Mouse (Mus musculus) cerebellum, adult 2 months (tissue): ENCODE measurements at regions not wholly inside any gene's neighbourhood (a gene's known extent, or its start where the extent isn't known, plus 50 kb on each side); places are given as distances from the start of the nearest gene placed in this dataset.

Experiments used
- CTCF ChIP-seq: fragments of 200-500 bp; IDR thresholded peaks from 2 replicates; pipeline ENCODE4 v1.5.1; 2011; ENCODE audit warnings: low read depth, mild to moderate bottlenecking, control low read depth, low read length, moderate library complexity, borderline replicate concordance; ENCODE audit not compliant: insufficient read depth
- POLR2A ChIP-seq: fragments of 200-500 bp; IDR thresholded peaks from 2 replicates; pipeline ENCODE4 v1.6.1; 2011; ENCODE audit warnings: low read length, control low read depth, borderline replicate concordance; ENCODE audit not compliant: insufficient read depth

DNA sequence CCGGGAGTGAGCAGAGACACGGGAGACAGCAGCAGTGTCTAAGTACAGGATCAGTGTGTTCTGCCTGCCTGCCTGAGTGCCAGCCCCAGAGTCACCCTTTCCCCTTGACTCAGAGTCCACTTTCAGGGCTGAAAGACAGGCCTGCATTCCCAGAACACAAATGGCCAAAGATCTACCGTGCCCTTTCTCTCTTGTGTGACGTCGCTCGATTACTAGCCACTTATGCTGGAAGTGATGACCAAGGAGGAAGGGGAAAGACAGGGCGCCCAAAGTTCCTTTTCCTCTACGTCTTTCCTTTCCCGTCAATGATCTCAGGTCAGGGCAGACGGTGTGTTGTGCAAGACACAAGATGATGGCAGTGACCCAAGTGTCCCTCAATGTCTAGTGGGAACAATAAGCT lies 166.4 kb upstream of the Gli2 start:
- no peak for TF ChIP-seq CTCF
- no peak for TF ChIP-seq POLR2A
